Mouse (Mus musculus): Measurements from ENCODE around the gene Rai14.

Gene Rai14

GRCm38 (mm10) chr15:10655151-10655905 is 59.1 kb downstream of the Rai14 start:
- in situ Hi-C loops (cut with MboI, MseI), result no loop called here

- in situ Hi-C loops (cut with MboI, MseI), result no loop called here
Measured at GRCm38 (mm10) chr15:10654696-10655095, 59.7 kb downstream of the Rai14 start.

GRCm38 (mm10) chr15:10652931-10653475 is 61.4 kb downstream of the Rai14 start:
- in situ Hi-C loops (cut with MboI, MseI), result no loop called here

GRCm38 (mm10) chr15:10648372-10649109 is 65.9 kb downstream of the Rai14 start:
- in situ Hi-C loops (cut with MboI, MseI), result loop anchor here (10.0 kb wide), 1 partner anchor 1824 kb away; no protein-coding TSS in a partner anchor

- in situ Hi-C loops (cut with MboI, MseI), result loop anchor here (10.0 kb wide), 1 partner anchor 1821 kb away; no protein-coding TSS in a partner anchor
Measured at GRCm38 (mm10) chr15:10646297-10646696, 68.1 kb downstream of the Rai14 start.

- in situ Hi-C loops (cut with MboI, MseI), result loop anchor here (10.0 kb wide), 1 partner anchor 1820 kb away; no protein-coding TSS in a partner anchor
Measured at GRCm38 (mm10) chr15:10645101-10645500, 69.3 kb downstream of the Rai14 start.

GRCm38 (mm10) chr15:10643819-10644218 is 70.6 kb downstream of the Rai14 start:
- in situ Hi-C loops (cut with MboI, MseI), result loop anchor here (10.0 kb wide), 1 partner anchor 1819 kb away; no protein-coding TSS in a partner anchor

GRCm38 (mm10) chr15:10643224-10643623 is 71.2 kb downstream of the Rai14 start:
- in situ Hi-C loops (cut with MboI, MseI), result loop anchor here (10.0 kb wide), 1 partner anchor 1818 kb away; no protein-coding TSS in a partner anchor

- in situ Hi-C loops (cut with MboI, MseI), result loop anchor here (10.0 kb wide), 1 partner anchor 1818 kb away; no protein-coding TSS in a partner anchor
Measured at GRCm38 (mm10) chr15:10642419-10642818, 72.0 kb downstream of the Rai14 start.

- in situ Hi-C loops (cut with MboI, MseI), result loop anchor here (10.0 kb wide), 1 partner anchor 1816 kb away; no protein-coding TSS in a partner anchor
Measured at GRCm38 (mm10) chr15:10640721-10641120, 73.7 kb downstream of the Rai14 start.

- in situ Hi-C loops (cut with MboI, MseI), result no loop called here
Measured at GRCm38 (mm10) chr15:10637251-10637793, 77.1 kb downstream of the Rai14 start.

GRCm38 (mm10) chr15:10636844-10637243 is 77.6 kb downstream of the Rai14 start:
- in situ Hi-C loops (cut with MboI, MseI), result no loop called here

- in situ Hi-C loops (cut with MboI, MseI), result no loop called here
Measured at GRCm38 (mm10) chr15:10635121-10635520, 79.3 kb downstream of the Rai14 start.

- in situ Hi-C loops (cut with MboI, MseI), result loop anchor here (5.0 kb wide), 1 partner anchor 87 kb away; no protein-coding TSS in a partner anchor
Measured at GRCm38 (mm10) chr15:10634176-10634575, 80.2 kb downstream of the Rai14 start.

GRCm38 (mm10) chr15:10633381-10633780 is 81.0 kb downstream of the Rai14 start:
- in situ Hi-C loops (cut with MboI, MseI), result loop anchor here (5.0 kb wide), 1 partner anchor 86 kb away; no protein-coding TSS in a partner anchor

- in situ Hi-C loops (cut with MboI, MseI), result loop anchor here (5.0 kb wide), 1 partner anchor 85 kb away; no protein-coding TSS in a partner anchor
Measured at GRCm38 (mm10) chr15:10632581-10632980, 81.8 kb downstream of the Rai14 start.

- in situ Hi-C loops (cut with MboI, MseI), result loop anchor here (5.0 kb wide), 1 partner anchor 85 kb away; no protein-coding TSS in a partner anchor
Measured at GRCm38 (mm10) chr15:10632060-10632459, 82.4 kb downstream of the Rai14 start.

GRCm38 (mm10) chr15:10631541-10631940 is 82.9 kb downstream of the Rai14 start:
- in situ Hi-C loops (cut with MboI, MseI), result loop anchor here (5.0 kb wide), 1 partner anchor 84 kb away; no protein-coding TSS in a partner anchor

- in situ Hi-C loops (cut with MboI, MseI), result no loop called here
Measured at GRCm38 (mm10) chr15:10628980-10629346, 85.5 kb downstream of the Rai14 start.

GRCm38 (mm10) chr15:10628131-10628979 is 86.1 kb downstream of the Rai14 start:
- in situ Hi-C loops (cut with MboI, MseI), result no loop called here
